Comparison of ENCODE assay signal across 15 mouse cellular contexts in the genomic region with DNA sequence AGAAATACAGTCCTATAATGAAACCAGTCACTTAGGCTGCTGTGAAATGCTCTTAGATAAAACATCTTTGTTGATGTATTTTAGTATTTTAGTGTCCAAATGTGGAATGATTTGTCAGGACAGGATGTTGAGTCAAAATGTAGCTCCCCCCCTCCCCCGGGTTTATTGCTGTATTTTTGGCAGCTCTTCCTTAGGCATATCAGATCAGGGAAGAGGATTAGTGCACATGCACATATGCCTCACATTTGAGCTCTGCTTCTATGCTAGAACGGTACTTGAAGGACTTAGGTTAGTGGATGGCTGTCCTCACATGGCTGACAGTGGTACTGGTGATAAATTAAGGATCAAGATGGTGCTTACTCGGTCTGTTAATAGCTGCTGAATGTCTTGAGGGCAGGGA. TPM values are rescaled to one million over a fixed set of nuclear protein-coding genes. Genes with fewer than 3 reads are reported as not detected.
DNase-seq lines count a peak whose midpoint lies in the region; ATAC-seq and TF ChIP-seq lines count a peak whose summit lies in the region.
"Had no signal": no experiment of that assay in that cellular context is flagged by ENCODE, and none has a peak within 500 bp of the region (broad histone marks: within the 10 kb centered on the region; RNA-seq: fewer than 3 reads in every experiment).

No protein-coding gene starts in this region.

- H3K4me2 ChIP-seq in embryonic facial prominence, embryonic 14.5 days (ENCODE audit: low read depth, low read length) = no peak overlapping the region; the same call in 1 of the 2 replicates
- peak overlapping the region; percentile 25 for H3K4me2 ChIP-seq in hindbrain, postnatal 0 days (ENCODE audit: low read depth, low read length)
- H3K4me2 ChIP-seq in hindbrain, embryonic 11.5 days (replicated peaks; ENCODE audit: low read depth, low read length) = no peak overlapping the region
- H3K4me2 ChIP-seq in midbrain, embryonic 16.5 days (ENCODE audit: low read length) = peak overlapping the region; percentile 43
- no peak overlapping the region for H3K4me2 ChIP-seq in midbrain, embryonic 11.5 days
- 0 out of 2 replicates have a peak overlapping the region, but pooled peaks have one; percentile 3 for H3K4me2 ChIP-seq in stomach, embryonic 16.5 days (ENCODE audit: low read depth, low read length)
- H3K4me2 ChIP-seq: embryonic facial prominence, embryonic 13.5 days; liver, embryonic 15.5 days had no signal

- no peak for DNase-seq in embryonic facial prominence, embryonic 14.5 days (ENCODE audit: low spot score)
- no peak for DNase-seq in embryonic facial prominence, embryonic 10.5 days (ENCODE audit: low spot score)
- peak; percentile 34 for DNase-seq in hindbrain, postnatal 0 days (ENCODE audit: low spot score)
- DNase-seq in hindbrain, embryonic 11.5 days (ENCODE audit: low spot score) = no peak
- DNase-seq in midbrain, embryonic 11.5 days (ENCODE audit: low spot score, missing footprints) = no peak
- no peak for DNase-seq in ovary, postnatal 14 days (ENCODE audit: low spot score)
- DNase-seq: cerebellum, adult 9-10 months; heart, postnatal 4 days; kidney, adult 9 months; right cerebral cortex, postnatal 4 days had no signal

- 0 out of 2 replicates have a peak overlapping the region, but pooled peaks have one; percentile 44 for H3K27ac ChIP-seq in embryonic facial prominence, embryonic 14.5 days (replicated peaks; ENCODE audit: low read depth, low read length)
- H3K27ac ChIP-seq in embryonic facial prominence, embryonic 10.5 days (replicated peaks) = no peak overlapping the region
- no peak overlapping the region for H3K27ac ChIP-seq in hindbrain, postnatal 0 days
- H3K27ac ChIP-seq in hindbrain, embryonic 11.5 days (ENCODE audit: low read depth, low read length) = no peak overlapping the region
- no peak overlapping the region; the same call in 1 of the 2 replicates for H3K27ac ChIP-seq in midbrain, embryonic 16.5 days (ENCODE audit: low read length)
- no peak overlapping the region for H3K27ac ChIP-seq in midbrain, embryonic 11.5 days (ENCODE audit: low read depth, low read length)
- no peak overlapping the region for H3K27ac ChIP-seq in stomach, embryonic 16.5 days (ENCODE audit: low read length)
- H3K27ac ChIP-seq: embryonic facial prominence, embryonic 13.5 days; liver, embryonic 15.5 days had no signal

- ATAC-seq in embryonic facial prominence, embryonic 14.5 days (ENCODE audit: low read depth) = no peak
- ATAC-seq in hindbrain, postnatal 0 days = no peak
- ATAC-seq in hindbrain, embryonic 11.5 days (ENCODE audit: low FRiP score) = no peak
- ATAC-seq in midbrain, embryonic 16.5 days = no peak
- ATAC-seq in midbrain, embryonic 11.5 days (ENCODE audit: low FRiP score) = no peak
- ATAC-seq in stomach, embryonic 16.5 days (ENCODE audit: insufficient read depth, low FRiP score) = no peak
- ATAC-seq: Patski had no signal

- no peaks in the 10 kb centered on the region for H3K9me3 ChIP-seq in embryonic facial prominence, embryonic 14.5 days (ENCODE audit: control insufficient read depth, low read length)
- H3K9me3 ChIP-seq in embryonic facial prominence, embryonic 10.5 days = peaks cover 4% of the 10 kb centered on the region; the same call in 1 of the 2 replicates
- H3K9me3 ChIP-seq in hindbrain, postnatal 0 days (ENCODE audit: low read length) = no peaks in the 10 kb centered on the region
- no peaks in the 10 kb centered on the region for H3K9me3 ChIP-seq in hindbrain, embryonic 11.5 days (ENCODE audit: control insufficient read depth, low read length)
- H3K9me3 ChIP-seq in midbrain, embryonic 16.5 days (replicated peaks; ENCODE audit: control insufficient read depth, low read length, poor library complexity, severe bottlenecking) = no peaks in the 10 kb centered on the region
- H3K9me3 ChIP-seq in midbrain, embryonic 11.5 days (ENCODE audit: control insufficient read depth, low read length) = no peaks in the 10 kb centered on the region; the same call in 1 of the 2 replicates
- H3K9me3 ChIP-seq in stomach, embryonic 16.5 days (replicated peaks; ENCODE audit: control insufficient read depth, low read length) = no peaks in the 10 kb centered on the region
- H3K9me3 ChIP-seq: embryonic facial prominence, embryonic 13.5 days; liver, embryonic 15.5 days had no signal

- no peaks in the 10 kb centered on the region for H3K27me3 ChIP-seq in embryonic facial prominence, embryonic 14.5 days (replicated peaks; ENCODE audit: control insufficient read depth, insufficient read depth, low read length)
- no peaks in the 10 kb centered on the region for H3K27me3 ChIP-seq in embryonic facial prominence, embryonic 10.5 days (replicated peaks; ENCODE audit: low read depth, poor library complexity, severe bottlenecking)
- H3K27me3 ChIP-seq in hindbrain, postnatal 0 days (ENCODE audit: insufficient read depth, low read length) = no peaks in the 10 kb centered on the region
- H3K27me3 ChIP-seq in hindbrain, embryonic 11.5 days (ENCODE audit: control insufficient read depth, insufficient read depth, low read length) = no peaks in the 10 kb centered on the region
- no peaks in the 10 kb centered on the region for H3K27me3 ChIP-seq in midbrain, embryonic 16.5 days (ENCODE audit: control insufficient read depth, insufficient read depth, low read depth, low read length)
- H3K27me3 ChIP-seq in midbrain, embryonic 11.5 days (ENCODE audit: control insufficient read depth, insufficient read depth, low read length) = no peaks in the 10 kb centered on the region
- H3K27me3 ChIP-seq in stomach, embryonic 16.5 days (ENCODE audit: control insufficient read depth, insufficient read depth, low read length) = no peaks in the 10 kb centered on the region
- H3K27me3 ChIP-seq: embryonic facial prominence, embryonic 13.5 days; liver, embryonic 15.5 days; Patski had no signal

- H3K4me3 ChIP-seq in embryonic facial prominence, embryonic 14.5 days (ENCODE audit: low read depth, low read length) = no peak overlapping the region
- no peak overlapping the region for H3K4me3 ChIP-seq in embryonic facial prominence, embryonic 10.5 days
- H3K4me3 ChIP-seq in hindbrain, postnatal 0 days (ENCODE audit: low read length) = no peak overlapping the region
- H3K4me3 ChIP-seq in hindbrain, embryonic 11.5 days (ENCODE audit: low read depth, low read length) = no peak overlapping the region
- H3K4me3 ChIP-seq in midbrain, embryonic 16.5 days (ENCODE audit: low read depth, low read length) = no peak overlapping the region; the same call in 1 of the 2 replicates
- no peak overlapping the region for H3K4me3 ChIP-seq in midbrain, embryonic 11.5 days (ENCODE audit: low read depth, low read length)
- no peak overlapping the region for H3K4me3 ChIP-seq in stomach, embryonic 16.5 days (replicated peaks; ENCODE audit: low read length)
- H3K4me3 ChIP-seq: embryonic facial prominence, embryonic 13.5 days; liver, embryonic 15.5 days had no signal

- WGBS in embryonic facial prominence, embryonic 14.5 days = 64% methylated on average over 3 of the region's 3 CpGs
- 87% methylated on average over 3 of the region's 3 CpGs for WGBS in embryonic facial prominence, embryonic 10.5 days
- 54% methylated on average over 3 of the region's 3 CpGs for WGBS in hindbrain, postnatal 0 days
- 89% methylated on average over 3 of the region's 3 CpGs for WGBS in hindbrain, embryonic 11.5 days
- WGBS in midbrain, embryonic 16.5 days = 67% methylated on average over 3 of the region's 3 CpGs
- 85% methylated on average over 3 of the region's 3 CpGs for WGBS in midbrain, embryonic 11.5 days
- WGBS in stomach, embryonic 16.5 days = 48% methylated on average over 3 of the region's 3 CpGs

- H3K9ac ChIP-seq in embryonic facial prominence, embryonic 14.5 days (ENCODE audit: low read depth, low read length) = no peak overlapping the region
- H3K9ac ChIP-seq in hindbrain, postnatal 0 days (replicated peaks; ENCODE audit: low read length) = no peak overlapping the region
- H3K9ac ChIP-seq in hindbrain, embryonic 11.5 days (ENCODE audit: low read depth, low read length) = no peak overlapping the region
- H3K9ac ChIP-seq in midbrain, embryonic 16.5 days (ENCODE audit: low read depth, low read length) = no peak overlapping the region
- no peak overlapping the region for H3K9ac ChIP-seq in midbrain, embryonic 11.5 days (ENCODE audit: low read length)
- H3K9ac ChIP-seq in stomach, embryonic 16.5 days (ENCODE audit: low read length) = no peak overlapping the region
- H3K9ac ChIP-seq: embryonic facial prominence, embryonic 13.5 days; liver, embryonic 15.5 days had no signal

- no peak; the same call in 1 of the 2 replicates for TF ChIP-seq CTCF in hindbrain, postnatal 0 days (IDR thresholded peaks at IDR 0.05; ENCODE audit: low read depth)

- no peaks in the 10 kb centered on the region for H3K36me3 ChIP-seq in embryonic facial prominence, embryonic 14.5 days (ENCODE audit: control insufficient read depth, insufficient read depth, low read length)
- H3K36me3 ChIP-seq in embryonic facial prominence, embryonic 10.5 days (replicated peaks) = peaks cover 14% of the 10 kb centered on the region
- no peaks in the 10 kb centered on the region for H3K36me3 ChIP-seq in hindbrain, postnatal 0 days (ENCODE audit: insufficient read depth, low read length)
- no peaks in the 10 kb centered on the region for H3K36me3 ChIP-seq in hindbrain, embryonic 11.5 days (ENCODE audit: control insufficient read depth, insufficient read depth, low read length)
- no peaks in the 10 kb centered on the region for H3K36me3 ChIP-seq in midbrain, embryonic 16.5 days (ENCODE audit: control insufficient read depth, insufficient read depth, low read length)
- no peaks in the 10 kb centered on the region for H3K36me3 ChIP-seq in midbrain, embryonic 11.5 days (ENCODE audit: control insufficient read depth, insufficient read depth, low read length)
- no peaks in the 10 kb centered on the region for H3K36me3 ChIP-seq in stomach, embryonic 16.5 days (ENCODE audit: control insufficient read depth, insufficient read depth, low read length)
- H3K36me3 ChIP-seq: liver, embryonic 15.5 days had no signal

- peaks cover 10% of the 10 kb centered on the region; the same call in 1 of the 2 replicates for H3K4me1 ChIP-seq in embryonic facial prominence, embryonic 14.5 days (ENCODE audit: control insufficient read depth, insufficient read depth, low read length)
- peaks cover 13% of the 10 kb centered on the region for H3K4me1 ChIP-seq in embryonic facial prominence, embryonic 10.5 days
- H3K4me1 ChIP-seq in hindbrain, postnatal 0 days (ENCODE audit: insufficient read depth, low read length) = peaks cover 11% of the 10 kb centered on the region; the same call in 1 of the 2 replicates
- H3K4me1 ChIP-seq in hindbrain, embryonic 11.5 days (replicated peaks; ENCODE audit: control insufficient read depth, insufficient read depth, low read length) = no peaks in the 10 kb centered on the region
- H3K4me1 ChIP-seq in midbrain, embryonic 16.5 days (ENCODE audit: control insufficient read depth, insufficient read depth, low read length) = peaks cover 12% of the 10 kb centered on the region
- peaks cover 7% of the 10 kb centered on the region for H3K4me1 ChIP-seq in midbrain, embryonic 11.5 days (ENCODE audit: control insufficient read depth, insufficient read depth, low read length)
- peaks cover 11% of the 10 kb centered on the region for H3K4me1 ChIP-seq in stomach, embryonic 16.5 days (ENCODE audit: control insufficient read depth, insufficient read depth, low read length)

RNA-seq across cellular contexts. Expression of a gene that starts 18.4 kb away (rescaled TPM):
- 11.6 and 13.7 TPM in 2 replicates for polyA plus RNA-seq in embryonic facial prominence, embryonic 14.5 days (2014; fragmentation: Nextera tagmentation; extraction: Ambion mirVana)
- 13.6 and 16.0 TPM in 2 replicates for polyA plus RNA-seq in embryonic facial prominence, embryonic 10.5 days (2016; fragmentation: Nextera tagmentation; extraction: Ambion mirVana)
- 16.9 and 20.6 TPM in 2 replicates for total RNA-seq in hindbrain, postnatal 0 days (2014; rRNA removed)
- 4.5 and 4.6 TPM in 2 replicates for polyA plus RNA-seq in hindbrain, postnatal 0 days (2015; fragmentation: Nextera tagmentation; extraction: Ambion mirVana)
- 12.5 and 17.0 TPM in 2 replicates for polyA plus RNA-seq in hindbrain, embryonic 11.5 days (2014; fragmentation: Nextera tagmentation; extraction: Ambion mirVana)
- 8.4 and 8.8 TPM in 2 replicates for polyA plus RNA-seq in midbrain, embryonic 16.5 days (2015; fragmentation: Nextera tagmentation; extraction: Ambion mirVana)
- 14.9 and 15.9 TPM in 2 replicates for polyA plus RNA-seq in midbrain, embryonic 11.5 days (2014; fragmentation: Nextera tagmentation; extraction: Ambion mirVana)
- 6.4 and 7.2 TPM in 2 replicates for polyA plus RNA-seq in stomach, embryonic 16.5 days (2015; fragmentation: Nextera tagmentation; extraction: Ambion mirVana)

Comparison
In these comparisons a context has a peak if more than half of its experiments do, and no peak if none do; other contexts are left out.
1. H3K4me2 ChIP-seq: peak in hindbrain, postnatal 0 days (single experiment), midbrain, embryonic 16.5 days (single experiment) and stomach, embryonic 16.5 days (single experiment); none in embryonic facial prominence, embryonic 14.5 days (single experiment), hindbrain, embryonic 11.5 days (single experiment) and midbrain, embryonic 11.5 days (single experiment).